Mouse (Mus musculus): ENCODE measurements around the gene Acot13.
"Not testable (repeated sequence)": the region's sequence is repeated elsewhere in the genome, so short reads cannot be mapped to it uniquely, and the experiment has no call there.

Gene Acot13

DNA sequence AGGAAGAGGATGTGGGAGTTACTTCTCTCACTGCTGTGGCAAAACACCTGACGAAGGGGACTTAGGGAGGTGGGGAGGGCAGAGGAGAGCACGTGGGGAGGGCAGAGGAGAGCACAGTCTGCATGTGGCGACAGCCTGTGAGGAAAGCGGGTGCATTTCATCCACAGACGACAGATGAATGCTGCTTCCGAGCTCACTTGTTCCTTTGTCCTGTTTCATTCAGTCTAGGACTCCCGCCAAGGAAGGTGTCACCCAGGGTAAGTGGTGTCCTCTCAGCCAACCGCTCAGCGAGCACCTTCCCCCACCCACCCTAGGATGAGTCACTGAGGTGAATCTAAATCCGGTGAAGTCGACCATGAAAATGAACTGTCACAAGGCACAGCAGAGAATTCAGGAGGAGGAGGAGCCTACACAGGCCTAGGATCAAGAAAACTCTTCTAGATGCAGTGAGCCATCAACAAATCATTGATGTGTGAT, 45.3 kb downstream of the Acot13 start:
- DNase-seq (ENCODE audit: low read depth, low spot score), result no peak

DNA sequence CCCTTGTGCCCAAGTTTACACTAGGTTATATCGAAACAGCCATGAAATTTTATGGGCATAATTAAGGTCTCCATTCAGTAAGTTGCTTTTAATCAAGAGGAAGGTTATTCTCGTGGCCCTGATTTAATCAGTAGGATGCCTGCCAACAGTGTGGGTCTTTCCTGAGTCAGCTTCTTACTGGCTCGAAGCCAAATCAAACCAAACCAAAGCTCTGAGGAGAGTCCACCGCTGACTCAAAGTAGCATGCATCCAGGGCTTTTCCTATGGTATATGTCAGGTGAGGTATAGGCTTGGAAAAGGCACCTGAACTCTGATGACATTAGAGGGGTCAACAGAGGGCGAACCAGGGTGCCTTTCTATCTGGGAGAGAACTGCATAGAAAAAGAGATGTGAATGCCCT, 49.4 kb downstream of the Acot13 start:
- no peak for DNase-seq (ENCODE audit: low read depth, low spot score)

DNA sequence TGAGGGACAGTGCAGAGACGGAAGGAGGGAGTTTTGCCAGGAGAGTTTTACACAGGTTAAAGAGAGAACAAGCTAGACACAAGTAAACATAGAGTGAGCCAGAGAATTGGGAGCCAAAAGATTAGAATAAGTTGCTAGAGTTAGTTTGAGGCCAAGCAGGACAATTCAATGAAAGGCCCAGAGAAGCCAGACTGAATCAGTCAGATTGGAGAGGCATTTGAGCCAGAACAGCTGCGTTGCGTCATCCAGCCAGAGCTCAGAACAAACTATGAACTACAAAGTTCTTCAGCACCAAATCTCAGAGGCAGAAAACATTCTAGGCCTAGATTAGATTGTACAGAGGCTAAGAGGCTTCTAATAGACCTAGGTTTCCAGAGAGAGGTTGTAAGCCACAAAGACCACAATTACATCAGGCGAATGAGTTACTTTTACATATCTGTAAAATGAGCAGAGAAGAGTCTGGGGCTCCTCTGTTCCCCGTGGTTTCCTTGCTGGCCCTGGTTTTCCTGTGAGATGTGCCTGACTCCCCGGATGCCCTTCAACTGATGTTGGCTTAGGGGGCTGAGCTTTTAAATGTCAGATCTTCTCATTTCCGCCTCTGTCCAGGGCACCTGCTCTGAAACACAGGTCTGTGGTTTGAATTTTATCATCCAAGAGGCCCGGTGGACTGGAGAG, 52.5 kb downstream of the Acot13 start:
- no peak for DNase-seq (ENCODE audit: low read depth, low spot score)

DNA sequence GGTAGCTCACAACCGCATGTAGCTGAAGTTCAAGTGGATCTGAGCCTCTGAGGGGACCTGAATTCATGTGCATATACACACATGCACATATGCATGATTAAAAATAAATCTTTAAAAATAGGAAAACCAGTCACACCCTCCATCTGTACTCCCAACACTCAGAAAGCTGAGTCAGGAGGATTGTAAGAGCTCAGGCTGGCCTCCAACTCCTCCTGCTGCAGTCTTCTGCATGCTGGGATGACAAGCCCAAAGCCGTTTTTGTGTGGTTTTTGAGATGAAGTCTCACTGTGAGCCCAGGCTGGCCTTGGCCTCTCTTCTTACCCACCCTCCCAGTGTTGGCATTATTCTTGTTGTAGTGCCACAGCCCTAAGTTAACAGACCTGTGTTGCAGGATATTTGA, 53.3 kb downstream of the Acot13 start:
- DNase-seq (ENCODE audit: low read depth, low spot score), result no peak

DNA sequence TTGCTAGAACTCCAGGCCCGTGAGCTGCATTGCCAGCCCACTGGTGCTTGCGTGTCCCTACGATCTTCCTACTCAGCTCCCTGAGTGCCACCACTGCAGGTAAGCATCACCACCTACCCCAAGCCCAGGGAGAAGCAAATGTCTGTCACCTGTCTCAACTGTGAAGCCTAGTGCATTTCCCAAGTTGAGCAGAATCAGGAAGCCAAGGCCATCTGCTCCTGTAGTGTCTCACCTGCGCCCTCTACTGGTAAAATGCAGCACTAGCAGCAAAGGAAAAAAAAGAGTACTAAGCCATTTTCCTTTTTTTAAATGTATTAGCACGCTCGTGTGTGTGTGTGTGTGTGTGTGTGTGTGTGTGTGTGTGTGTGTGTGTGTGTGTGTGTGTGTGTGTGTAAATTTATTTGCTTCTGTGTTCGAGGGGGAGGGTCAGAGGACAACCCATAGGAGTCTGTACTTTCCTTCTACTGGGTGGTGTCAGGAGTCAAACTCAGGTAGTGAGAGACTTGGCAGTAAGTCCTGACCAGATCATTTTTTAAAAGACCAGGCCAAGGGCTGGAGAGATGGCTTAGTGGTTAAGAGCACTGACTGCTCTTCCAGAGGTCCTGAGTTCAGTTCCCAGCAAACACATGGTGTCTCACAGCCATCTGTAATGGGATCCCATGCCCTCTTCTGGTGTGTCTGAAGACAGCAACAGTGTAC, 55.0 kb downstream of the Acot13 start:
- peak; percentile 76 for DNase-seq (ENCODE audit: low read depth, low spot score)

DNA sequence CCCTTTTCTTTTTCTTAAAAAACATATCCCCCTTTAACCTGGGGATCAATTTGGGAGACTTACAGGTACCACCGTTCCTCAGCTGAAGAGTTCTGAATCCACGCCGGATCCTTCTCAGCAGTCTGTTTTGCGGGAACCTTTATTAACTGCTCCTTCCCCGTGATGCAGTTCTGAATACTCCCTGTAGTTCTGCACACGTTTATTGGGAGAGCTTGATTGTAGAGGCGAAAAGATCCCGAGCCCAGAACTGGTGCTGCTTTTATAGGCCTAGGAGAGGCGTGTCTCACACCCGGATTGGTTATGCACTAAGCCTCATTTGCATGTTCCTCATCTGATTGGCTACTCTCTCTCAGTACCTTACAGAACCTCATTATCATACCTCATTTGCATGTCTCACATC, 59.9 kb downstream of the Acot13 start:
- DNase-seq (ENCODE audit: low read depth, low spot score), result not testable (repeated sequence)
